Mouse (Mus musculus) lung, postnatal 0 days (tissue): ENCODE measurements around the gene Eif5a.

Source experiments
- CTCF ChIP-seq: IDR thresholded peaks from 2 replicates; pipeline ENCODE4 v1.5.1; 2016; ENCODE audit warnings: antibody characterized with exemption, mild to moderate bottlenecking
- EP300 ChIP-seq: IDR thresholded peaks from 2 replicates; pipeline ENCODE4 v1.6.1; 2016; ENCODE audit warnings: antibody characterized with exemption, mild to moderate bottlenecking, control low read depth

DNA sequence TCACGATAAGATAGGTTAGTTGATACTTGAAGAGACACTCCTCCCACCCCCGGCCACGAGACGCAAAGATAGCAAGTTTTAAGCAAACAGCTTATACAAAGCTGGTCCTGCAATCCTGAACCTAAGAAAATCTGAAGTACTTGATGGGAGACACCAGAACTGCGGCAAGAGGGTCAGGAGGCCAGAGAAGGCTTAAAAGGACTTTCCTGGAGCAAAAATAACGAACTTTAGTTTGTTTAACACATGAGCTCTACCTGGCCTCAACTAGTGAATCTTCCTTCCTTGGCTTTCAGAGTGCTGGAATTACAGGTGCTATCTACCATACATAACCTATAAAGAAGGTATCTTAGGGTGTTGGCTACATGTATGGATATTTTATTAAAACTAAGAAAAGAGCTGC, 12.9 kb upstream of the Eif5a start:
- TF ChIP-seq CTCF (no peak), EP300 (no peak)
